Mouse (Mus musculus): Measurements from ENCODE around the gene Gadd45g.
A peak's percentile ranks its signal among the peaks of the same experiment; 100 is the strongest.
"Not testable (repeated sequence)": the region's sequence is repeated elsewhere in the genome, so short reads cannot be mapped to it uniquely, and the experiment has no call there.

Gene Gadd45g

DNA sequence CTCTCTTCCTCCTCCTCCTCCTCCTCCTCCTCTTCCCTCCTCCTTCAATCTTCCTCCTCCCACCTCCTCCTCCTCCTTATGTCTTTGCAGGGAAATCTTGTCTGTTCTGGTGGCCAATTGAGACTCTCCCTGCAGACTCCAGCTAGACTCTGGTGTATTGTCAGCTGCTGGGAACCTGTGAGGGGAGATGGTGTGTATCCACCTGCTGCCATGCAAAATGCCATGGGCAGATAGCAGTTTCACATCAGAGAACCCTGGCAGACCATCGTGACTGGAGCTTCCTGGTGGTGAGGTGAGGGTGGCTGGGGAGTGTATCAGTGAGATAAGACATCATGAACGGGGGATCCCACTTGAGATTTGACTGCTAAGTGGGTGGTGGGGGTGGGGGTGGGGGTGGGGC lies 12.0 kb upstream of the Gadd45g start:
- DNase-seq: no peak

DNA sequence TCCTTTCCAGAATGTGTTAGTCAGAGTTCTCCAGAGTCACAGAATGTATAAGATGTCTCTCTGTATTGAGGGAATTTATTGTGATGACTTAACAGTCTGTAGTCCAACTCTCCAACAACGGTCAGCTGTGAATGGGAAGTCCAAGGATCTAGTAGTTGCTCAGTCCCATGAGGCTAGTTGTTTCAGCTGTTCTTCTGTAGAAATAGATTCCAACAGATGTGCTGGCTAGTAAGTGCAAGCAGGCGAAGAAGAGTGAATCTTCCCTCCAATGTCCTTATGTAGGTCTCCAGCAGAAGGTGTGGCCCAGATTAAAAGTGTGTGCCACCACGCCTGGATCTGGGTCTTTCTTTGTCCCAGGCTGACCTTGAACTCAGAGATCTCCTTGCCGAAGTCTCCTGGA lies 11.3 kb upstream of the Gadd45g start:
- not testable (repeated sequence) for DNase-seq

DNA sequence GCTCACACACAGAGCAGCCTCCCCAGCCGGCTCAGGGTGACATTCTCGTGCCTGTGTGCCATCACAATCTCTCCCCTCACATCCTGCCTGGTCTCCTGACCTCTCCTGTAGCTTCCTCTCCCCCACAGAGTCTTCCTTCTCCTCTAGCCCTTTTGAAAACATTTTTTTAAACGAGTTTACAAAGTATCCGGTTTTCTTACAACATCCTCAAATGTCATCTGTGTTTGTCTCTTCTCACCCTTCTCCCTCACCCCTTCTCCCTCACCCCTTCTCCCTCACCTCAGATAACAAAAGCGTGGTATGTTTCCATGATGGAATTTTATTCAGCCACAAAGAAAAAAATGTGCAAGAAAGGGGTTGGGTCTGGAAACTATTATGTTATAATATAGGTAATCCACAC lies 9.1 kb upstream of the Gadd45g start:
- DNase-seq: no peak

DNA sequence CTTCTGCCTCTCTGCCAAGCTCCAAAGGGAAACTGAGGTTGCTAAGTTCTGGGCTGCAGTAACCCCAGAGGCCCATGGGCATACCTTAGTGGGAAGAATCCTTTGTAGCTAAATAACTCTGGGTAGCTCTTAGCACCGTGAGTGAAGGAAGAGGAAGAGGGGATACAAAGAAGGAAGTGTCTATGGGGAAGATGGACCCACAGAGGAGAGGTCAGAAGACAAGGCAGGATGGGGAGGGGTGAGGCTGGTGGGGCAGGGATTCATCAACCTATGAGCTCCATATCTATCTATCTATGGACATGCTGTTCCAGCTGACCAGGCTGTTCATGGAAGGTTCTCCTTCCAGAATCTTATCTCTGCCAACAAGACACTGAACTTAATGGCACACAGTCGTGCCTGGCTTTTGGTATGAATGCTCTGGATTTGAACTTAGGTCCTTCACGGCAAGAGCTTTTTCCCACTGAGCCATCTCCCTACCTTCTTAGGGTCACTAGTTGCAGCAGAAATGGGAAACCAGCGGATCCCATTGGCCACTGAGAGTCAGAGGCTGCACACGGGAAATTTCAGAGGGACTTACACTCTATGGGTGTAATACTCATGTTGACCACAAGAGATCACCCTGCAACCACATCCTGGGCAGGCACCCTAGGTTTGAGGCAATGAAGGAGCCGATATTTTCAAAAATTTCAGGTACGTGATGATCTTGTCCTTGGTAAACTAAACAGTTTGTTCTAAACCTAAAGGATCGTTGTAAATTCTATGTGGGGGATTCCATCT lies 7.0 kb upstream of the Gadd45g start:
- DNase-seq: peak; percentile 69 to 83

DNA sequence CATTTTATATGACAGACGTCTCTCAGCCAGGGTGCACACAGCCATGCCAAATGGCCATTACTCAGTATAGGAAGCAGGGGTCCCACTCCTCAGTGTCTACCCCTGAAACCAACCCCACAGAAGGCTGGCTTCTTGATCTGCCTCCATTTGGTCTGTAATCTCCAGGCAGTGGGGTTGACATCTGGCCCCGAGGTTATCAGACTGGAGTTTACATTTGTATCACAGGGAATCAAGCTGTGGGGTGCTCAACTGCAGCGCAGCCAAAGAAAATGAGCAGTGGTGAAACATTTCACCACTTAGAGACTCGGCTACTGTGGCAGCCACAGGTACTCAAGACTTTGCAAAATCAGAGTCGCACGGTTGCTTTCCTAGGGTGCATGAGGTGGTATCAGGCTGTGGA lies 5.8 kb upstream of the Gadd45g start:
- DNase-seq: no peak

DNA sequence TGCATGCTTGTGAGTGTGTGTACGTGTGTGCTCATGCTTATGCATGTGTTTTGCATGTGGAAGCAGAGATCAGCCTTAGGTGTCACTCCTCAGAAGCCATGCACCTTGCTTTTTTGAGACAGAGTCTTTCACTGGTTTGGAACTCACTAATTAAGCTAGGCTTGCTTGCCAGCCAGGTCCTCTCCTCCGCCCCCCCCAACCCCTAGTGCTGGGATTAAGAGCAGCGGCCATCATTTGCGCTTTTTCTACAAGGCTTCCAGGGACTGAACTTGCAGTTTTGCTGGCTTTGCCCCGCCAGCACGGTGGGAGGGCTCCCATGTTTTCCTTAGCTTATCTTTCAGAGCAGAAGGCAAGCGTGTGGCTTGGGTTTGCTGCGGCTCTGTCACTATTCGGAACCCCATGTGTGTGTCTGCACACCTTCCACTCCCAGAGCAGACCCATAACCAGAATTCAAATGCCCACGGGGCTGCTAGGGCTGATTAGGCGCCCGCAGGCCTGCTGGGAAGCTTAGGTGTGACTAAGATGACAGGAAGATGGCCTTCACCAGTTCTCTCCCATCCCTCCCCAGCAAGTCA lies 4.8 kb upstream of the Gadd45g start:
- DNase-seq: peak in 1 of 2 experiments; percentile 25

DNA sequence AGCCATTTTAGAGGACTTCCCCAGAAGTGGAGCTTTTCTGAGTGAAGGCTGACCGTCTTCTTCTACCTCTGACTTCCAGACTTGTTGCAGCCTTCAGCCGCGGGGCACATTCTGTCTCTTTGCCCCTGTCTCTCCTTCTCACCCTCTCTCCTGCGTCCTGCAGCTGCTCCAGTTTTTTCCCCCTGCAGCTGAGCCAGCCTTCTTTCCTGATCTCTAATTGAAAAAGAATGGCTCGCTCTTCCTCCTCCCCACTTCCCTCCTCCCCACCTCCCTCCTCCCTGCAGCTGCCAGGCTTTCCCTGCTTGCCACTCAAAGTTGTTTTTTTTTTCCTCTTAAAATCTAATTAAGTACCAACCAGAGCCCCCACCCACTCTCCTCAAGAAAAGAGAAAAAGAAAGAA lies 4.3 kb upstream of the Gadd45g start:
- DNase-seq: no peak

DNA sequence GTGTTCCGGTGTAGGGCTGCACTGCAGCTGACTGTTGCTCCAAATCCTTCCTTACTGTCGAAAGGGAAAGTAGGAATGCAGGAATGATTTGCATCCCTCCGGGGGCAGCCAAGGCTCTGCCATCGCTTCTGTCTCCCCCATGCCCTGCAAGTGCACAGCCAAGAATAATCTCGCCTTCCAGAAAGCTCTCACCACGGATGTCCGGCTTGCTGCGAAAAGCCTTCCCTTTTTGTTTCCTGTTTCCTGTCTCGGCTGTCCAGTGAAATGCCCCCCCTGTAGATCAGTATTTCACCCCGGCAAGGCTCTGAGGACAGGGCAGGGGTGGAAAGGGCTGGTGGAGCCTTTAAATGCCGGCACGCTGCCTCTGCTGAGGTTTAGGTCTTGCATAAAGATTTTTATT lies 3.7 kb upstream of the Gadd45g start:
- peak in 1 of 2 experiments; percentile 22 for DNase-seq

DNA sequence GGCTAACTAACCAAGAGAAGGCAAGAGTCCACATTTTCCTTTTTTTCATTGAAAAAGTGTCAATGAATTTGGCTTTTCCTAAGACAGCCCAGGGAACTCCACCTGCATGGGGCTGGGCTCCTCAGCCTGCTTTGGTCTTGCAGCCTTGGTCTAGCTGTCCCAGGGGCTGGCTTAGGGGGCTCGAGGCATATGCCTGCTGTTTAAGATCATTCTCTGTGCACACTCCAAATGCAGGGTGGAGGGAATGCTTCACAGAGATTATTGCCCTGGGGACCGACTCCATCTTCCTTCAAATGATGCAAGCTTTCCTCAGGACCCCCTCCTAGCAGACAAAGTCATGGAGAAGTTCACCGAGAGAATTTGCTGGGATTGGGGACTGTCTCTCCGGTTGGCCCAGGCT lies 3.2 kb upstream of the Gadd45g start:
- no peak for DNase-seq

DNA sequence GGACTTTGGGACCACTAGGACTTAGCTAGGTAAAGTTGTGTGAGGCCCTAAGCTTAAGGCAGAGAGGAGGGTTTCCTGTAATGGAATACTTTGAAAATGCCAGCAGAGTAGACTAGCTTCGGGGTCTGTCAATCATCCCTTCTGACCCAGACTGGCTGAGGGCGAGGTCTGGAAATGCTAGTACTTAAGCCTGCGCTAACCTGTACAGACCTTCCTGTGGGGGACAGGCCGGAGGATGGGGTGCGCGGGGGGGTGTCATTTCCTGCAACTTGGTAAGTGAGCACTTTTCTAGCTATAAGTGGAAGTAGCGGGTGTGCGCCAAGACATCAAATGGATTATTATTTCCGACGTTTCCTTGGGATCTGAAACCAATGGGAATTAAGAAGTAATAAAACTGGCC lies 2.4 kb upstream of the Gadd45g start:
- no peak for DNase-seq

DNA sequence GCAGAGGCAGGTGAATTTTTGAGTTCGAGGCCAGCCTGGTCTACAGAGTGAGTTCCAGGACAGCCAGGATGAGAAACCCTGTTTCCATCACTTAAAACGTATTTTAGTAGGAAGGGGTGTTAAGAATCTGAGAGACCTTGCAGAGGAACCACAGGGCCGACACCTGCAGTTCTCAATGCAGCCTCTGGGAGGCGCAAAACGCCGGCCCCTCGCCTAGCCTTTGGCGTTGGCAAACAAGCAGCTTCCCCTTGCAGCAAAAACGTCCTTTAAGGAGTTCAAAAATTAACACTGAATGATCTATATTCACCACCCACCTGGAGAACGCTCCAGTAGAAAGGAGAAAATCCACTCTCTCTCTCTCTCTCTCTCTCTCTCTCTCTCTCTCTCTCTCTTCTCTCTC lies 1.8 kb upstream of the Gadd45g start:
- DNase-seq: peak; percentile 87 to 92

DNA sequence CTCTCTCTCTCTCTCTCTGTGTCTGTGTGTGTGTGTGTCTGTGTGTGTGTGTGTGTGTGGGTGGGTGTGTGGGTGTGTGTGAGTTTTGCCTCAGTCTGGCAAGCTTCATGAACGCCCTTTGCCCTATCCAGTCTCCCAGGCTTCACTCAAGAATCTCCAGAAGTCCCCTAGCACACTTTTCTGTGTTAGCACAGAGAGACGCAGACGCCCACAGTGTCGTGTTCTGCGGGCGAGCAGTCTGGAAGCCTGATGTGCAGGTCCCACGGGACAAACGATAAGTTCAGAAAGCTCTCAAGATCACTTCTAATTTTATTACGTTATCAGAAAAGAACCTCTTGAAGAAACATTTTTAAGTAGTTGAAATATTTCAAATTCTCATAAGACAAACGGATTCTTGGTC lies 1.4 kb upstream of the Gadd45g start:
- DNase-seq: peak in 1 of 2 experiments; percentile 49

DNA sequence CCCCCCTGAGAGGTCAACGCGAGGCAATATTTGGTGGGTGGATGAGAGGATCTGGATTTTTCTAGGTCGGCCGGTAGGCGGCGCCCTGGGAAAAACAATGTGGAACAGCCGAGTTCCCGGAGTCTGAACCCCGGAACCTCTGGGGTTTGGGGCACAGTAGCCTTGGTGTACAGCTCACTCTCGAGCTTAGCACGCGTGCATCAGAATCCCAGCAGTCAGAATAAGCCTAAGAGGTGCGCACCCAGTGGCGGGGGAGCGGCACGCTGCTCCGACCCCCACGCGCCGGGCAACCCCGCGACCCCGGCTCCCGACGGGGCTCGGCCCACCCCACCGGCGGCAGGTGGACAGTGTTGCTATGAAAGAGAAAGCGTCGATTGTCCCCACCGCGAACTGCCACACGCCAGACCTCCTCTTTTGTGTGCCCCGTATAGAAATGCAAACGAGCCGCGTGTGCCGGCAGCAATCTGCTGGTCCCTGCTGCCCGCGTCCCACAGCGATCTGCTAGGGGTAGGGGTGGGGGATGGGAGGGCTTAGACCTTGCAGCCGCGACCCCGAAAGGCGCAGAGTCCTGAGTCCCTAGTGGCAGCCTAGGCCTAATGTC lies 787 bp upstream of the Gadd45g start:
- DNase-seq: peak; percentile 94

DNA sequence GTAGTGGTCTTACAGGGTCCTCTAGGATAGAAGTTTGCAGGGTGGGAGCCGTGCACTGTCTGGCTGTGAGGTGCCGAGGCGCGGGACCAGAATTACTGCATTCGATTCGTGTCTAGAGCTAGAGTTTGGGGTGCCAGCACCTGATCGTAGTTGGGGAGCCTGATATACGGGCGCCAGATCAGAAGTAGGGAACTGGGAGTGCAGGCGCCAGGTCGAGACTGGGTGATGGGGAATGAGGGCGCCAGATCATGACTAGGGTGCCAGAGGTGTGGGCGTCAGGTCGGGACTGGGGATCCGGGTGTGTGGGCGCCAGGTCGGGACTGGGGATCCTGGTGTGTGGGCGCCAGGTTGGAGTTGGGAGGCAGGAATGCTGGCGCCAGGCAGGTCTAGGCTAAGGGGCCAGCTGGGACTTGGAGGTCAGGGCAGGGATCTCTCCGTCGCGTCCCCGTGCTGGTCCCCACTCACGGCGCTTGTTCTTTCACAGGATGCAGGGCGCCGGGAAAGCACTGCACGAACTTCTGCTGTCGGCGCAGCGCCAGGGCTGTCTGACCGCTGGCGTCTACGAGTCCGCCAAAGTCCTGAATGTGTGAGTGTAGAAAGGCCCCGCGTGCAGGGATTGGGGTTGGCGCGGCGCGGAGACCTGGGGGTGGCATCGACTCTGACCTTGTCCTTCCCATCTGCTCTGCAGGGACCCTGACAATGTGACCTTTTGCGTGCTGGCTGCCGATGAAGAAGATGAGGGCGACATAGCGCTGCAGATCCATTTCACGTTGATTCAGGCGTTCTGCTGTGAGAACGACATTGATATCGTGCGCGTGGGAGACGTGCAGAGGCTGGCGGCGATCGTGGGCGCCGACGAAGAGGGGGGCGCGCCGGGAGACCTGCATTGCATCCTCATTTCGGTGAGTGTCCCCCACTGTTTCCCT lies 653 bp downstream of the Gadd45g start:
- peak; percentile 83 to 85 for DNase-seq

DNA sequence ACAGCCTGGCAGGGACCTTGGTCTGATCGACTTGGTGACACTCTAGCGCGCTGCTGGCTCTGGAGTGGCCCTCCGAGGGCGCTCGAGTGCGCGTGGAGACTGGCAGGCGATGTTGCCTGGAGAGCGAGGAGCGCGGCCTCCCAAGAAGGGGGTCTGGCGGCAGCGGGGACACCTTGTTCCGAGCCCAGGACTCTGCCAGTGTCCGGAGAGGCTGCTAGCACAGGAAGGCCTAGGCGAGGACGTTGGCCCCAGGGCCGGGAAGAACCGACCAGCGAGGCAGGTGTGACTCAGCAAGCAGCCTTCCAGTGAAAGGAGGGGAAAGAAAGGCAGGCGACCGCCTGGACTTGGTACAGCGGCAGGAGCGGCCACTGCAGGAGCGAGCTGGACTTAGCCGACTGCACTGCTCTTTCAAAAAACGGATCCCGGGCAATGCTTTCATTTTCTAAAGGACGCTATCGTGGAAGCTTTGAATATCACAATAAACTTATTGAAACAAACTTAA lies 1.6 kb downstream of the Gadd45g start:
- peak; percentile 86 to 89 for DNase-seq

DNA sequence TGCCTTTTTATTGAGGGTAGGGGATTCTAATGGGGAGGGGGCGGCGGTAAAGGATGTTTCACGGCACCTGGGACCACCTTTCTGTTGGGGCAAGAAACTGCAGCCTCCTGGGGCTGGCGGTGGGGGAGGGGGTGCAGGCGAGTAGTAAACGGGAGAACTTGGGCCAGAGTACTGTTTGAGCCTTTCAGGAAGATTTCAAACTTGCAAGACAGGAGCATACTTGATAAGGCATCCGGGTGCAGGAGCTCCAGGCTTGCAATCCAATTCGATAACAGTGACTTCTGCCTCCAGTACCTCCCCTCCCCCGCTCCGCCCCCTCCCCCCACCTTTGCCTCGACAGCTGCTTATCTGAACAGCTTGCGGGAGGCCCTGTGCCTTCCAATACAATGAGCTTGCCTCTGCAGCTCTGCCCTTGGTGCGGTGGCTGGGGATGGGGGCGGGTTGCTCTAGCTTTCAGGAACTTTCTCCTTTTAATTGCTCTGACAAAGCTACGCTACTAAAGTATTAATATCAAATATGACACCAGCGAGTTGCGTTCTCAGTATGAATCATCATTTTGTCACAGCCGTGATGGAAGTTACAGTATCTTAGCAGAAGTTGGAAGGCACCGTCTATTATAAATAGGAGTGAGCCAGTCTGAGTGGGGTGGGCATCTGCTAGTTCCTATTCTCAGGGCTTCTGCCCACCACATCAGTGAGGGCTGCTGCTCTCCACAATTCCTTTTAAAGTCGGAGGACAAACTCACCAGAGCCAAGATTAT lies 2.2 kb downstream of the Gadd45g start:
- peak; percentile 59 to 60 for DNase-seq

DNA sequence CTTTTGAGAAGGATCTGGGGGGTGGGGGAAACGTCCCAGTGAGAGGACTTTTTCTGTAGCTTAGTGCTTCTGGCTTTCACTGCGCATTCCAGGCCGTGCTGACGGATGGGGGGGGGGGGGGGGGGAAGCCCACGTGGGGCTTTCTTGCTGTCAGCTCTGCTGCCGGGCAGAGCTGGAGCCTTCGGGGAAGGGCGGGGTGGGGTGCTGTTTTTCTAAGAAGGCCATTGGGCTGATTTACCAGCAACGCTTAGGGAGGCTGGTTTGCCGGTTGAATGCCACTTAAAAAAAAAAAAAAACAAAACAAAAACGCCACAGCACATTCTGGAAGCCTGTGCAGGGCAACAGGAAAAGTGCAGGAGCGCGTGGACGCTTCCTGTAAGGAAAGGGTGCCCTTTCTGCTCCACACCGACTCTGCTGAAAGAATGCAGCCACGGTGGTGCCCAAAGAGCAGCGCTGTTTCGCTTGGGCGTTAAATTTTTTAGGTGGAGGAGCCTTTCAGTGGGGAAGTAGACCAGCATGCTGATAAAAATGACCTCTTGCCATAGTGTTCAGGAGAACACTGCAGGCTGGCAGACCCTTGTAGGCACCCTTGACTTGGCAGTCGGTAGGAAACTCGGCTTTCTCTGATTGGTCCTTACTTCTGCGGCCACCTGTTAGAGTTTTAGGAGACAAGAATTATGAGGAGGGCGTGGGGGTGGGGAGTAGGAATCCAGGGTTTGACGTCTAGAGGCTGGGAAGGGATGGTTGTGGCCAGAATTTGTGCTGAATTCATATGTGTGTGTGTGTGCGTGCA lies 3.0 kb downstream of the Gadd45g start:
- DNase-seq: peak; percentile 44 to 46

DNA sequence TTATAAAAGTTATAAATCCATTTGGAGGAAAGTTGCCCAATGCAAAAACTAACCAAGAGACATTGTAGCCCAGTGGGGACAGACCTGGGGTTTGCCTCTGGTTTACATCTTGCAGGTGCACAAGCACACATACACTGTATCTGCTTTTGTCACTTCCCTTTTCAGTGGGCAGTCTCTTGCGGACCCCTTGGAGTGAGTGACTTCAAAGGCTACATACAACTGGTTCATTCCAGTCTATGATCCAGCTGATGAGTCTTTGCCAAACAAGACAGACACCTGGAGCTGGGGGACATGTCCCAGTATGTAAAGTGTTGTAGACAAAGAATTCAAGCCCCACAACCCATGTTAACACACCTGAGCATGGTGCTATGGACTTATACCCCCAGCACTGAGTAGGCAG lies 4.1 kb downstream of the Gadd45g start:
- DNase-seq: no peak

DNA sequence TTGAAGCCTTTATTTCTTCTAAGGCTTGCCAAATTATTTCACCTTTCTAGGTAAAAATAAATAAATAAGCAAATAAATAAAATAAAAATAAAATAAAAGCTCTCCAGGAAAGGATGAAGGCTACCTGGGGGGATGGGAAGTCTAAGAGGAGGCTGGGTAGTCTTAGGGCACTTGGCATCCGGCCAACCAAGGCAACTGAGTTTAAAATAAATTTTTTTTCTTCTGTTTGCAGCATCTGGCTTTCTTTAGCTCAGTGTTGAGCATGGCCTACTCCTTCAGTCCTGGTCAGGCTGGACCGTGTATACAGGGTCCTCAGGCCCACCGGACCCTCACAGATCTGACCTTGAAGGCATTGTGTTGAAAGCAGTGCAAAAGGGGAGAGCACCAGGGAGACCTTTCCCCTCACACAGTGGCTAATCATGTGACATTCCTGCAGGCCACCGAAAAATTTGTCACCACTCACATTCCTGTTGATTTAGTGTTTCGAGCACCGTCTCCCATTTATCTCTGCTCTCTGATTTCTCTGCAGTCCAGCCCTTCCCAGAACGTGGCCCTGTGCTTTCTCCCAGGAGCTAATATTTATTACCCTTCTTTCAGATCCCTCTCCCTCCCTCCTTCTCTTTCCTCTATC lies 6.2 kb downstream of the Gadd45g start:
- DNase-seq: no peak

DNA sequence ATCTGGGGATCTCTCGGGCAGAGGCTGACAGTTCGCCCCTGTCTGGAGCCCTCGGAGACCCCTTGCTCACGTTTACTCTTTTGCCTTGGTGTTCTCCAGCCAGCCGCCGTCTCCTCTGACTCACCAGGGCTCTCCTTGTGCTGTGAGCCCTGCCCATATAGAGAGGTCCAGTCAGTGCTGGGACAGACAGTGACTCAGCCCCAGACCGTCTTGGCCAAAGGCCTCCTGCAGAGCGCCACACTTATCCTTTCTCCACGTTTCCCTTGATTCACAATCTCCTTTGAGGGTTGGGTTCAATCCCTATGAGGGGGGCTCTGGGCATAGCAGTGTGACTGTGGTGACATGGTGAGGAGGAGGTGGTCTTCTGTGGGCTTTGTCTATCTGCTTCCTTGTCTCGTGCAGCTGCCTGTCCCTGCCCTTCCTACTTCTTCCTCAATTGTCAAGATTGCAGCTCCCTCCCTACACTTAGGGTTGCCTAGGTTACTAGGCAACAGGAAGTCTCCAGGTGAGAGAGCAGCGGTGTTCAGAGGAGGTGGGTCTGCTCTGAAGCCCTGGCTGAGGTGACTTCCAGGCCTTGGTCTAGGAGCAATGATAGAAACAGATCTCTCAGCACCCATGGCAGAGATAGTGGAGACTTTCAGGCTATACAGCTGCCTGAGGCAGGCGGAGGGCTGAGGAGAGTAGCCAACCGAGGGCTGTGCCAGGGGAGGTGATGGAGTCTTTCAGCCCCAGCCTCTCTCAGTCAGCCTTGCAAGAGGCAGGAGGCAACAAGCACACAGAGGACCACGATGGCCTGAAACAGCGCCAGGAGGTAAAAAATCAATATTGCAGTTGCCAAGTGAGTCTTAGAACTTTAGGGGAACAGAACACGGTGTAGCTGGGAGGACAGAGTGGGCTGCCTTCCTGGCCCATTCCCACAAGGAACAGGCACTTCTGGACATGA lies 7.1 kb downstream of the Gadd45g start:
- peak in 1 of 2 experiments; percentile 30 for DNase-seq
